Mouse (Mus musculus) heart, embryonic 14.5 days (tissue): ENCODE results near the gene Pttg1. TPM values are rescaled to one million over a fixed set of nuclear protein-coding genes. Genes with fewer than 3 reads are reported as not detected.

Experiments used
- ATAC-seq: fragments of 200-750 bp; cut with Nextera tagmentation; 2 replicates; pipeline ENCODE4 v1.8.0; 2017; ENCODE audit warnings: low read depth, moderate TSS enrichment; ENCODE audit not compliant: insufficient number of reproducible peaks, insufficient read depth, low FRiP score
- H3K27ac ChIP-seq, 2 experiments: fragments of 200-500 bp in 1 of 2; fragments of 300-500 bp in 1 of 2; sonication (generic) in 1 of 2; replicated peaks in 1 of 2; 2 replicates each; pipeline ENCODE4 v1.5.1; 2012 to 2014; ENCODE audit warnings: low read depth in 2 of 2, low read length in 2 of 2, control low read depth in 1 of 2, mild to moderate bottlenecking in 1 of 2, mixed read lengths in 1 of 2; ENCODE audit not compliant: control insufficient read depth in 1 of 2, insufficient read depth in 1 of 2
- H3K27me3 ChIP-seq: fragments of 300-500 bp; sonication (generic); 2 replicates; pipeline ENCODE4 v1.6.1; 2014; ENCODE audit warnings: mild to moderate bottlenecking, low read length, control low read depth; ENCODE audit not compliant: control insufficient read depth, insufficient read depth
- H3K36me3 ChIP-seq: fragments of 300-500 bp; sonication (generic); 2 replicates; pipeline ENCODE4 v1.6.1; 2014; ENCODE audit warnings: mild to moderate bottlenecking, control low read depth, low read length, mixed read lengths; ENCODE audit not compliant: control insufficient read depth, insufficient read depth
- H3K4me1 ChIP-seq, 2 experiments: fragments of 200-500 bp in 1 of 2; fragments of 300-500 bp in 1 of 2; sonication (generic) in 1 of 2; 2 replicates each; pipeline ENCODE4 v1.6.1; 2012 to 2014; ENCODE audit warnings: low read length in 2 of 2, control low read depth in 1 of 2, mixed read lengths in 1 of 2; ENCODE audit not compliant: control insufficient read depth in 2 of 2, insufficient read depth in 2 of 2
- H3K4me2 ChIP-seq: fragments of 300-500 bp; sonication (generic); 2 replicates; pipeline ENCODE4 v1.6.1; 2014; ENCODE audit warnings: mild to moderate bottlenecking, low read length
- H3K4me3 ChIP-seq, 2 experiments: fragments of 200-500 bp in 1 of 2; fragments of 300-500 bp in 1 of 2; sonication (generic) in 1 of 2; 2 replicates each; pipeline ENCODE4 v1.5.1; 2012 to 2014; ENCODE audit warnings: low read length in 2 of 2, mild to moderate bottlenecking in 2 of 2, control low read depth in 1 of 2, low read depth in 1 of 2, moderate library complexity in 1 of 2; ENCODE audit not compliant: control insufficient read depth in 1 of 2, insufficient read depth in 1 of 2
- H3K9ac ChIP-seq: fragments of 300-500 bp; sonication (generic); 2 replicates; pipeline ENCODE4 v1.6.1; 2014; ENCODE audit warnings: mild to moderate bottlenecking, low read length
- H3K9me3 ChIP-seq: fragments of 300-500 bp; sonication (generic); 2 replicates; pipeline ENCODE4 v1.6.1; 2016; ENCODE audit warnings: low read length, control low read depth; ENCODE audit not compliant: control insufficient read depth
- WGBS: fragments of 180-500 bp; shearing (Covaris S2); extraction: QIAGEN DNeasy Blood & Tissue Kit; methylation state at CpG from one replicate; pipeline ENCODE4 v1.1.7; 2014; 5-methylcytosine and 5-hydroxymethylcytosine counted together
- polyA plus RNA-seq: library from polyadenylated mRNA; unstranded; fragments of >200 nt; fragmentation: Nextera tagmentation; extraction: Ambion mirVana; gene quantifications from 2 replicates; pipeline ENCODE4 v1.2.1, GENCODE M21; 2014

Pttg1 gene
- polyA plus RNA-seq, 1 experiment from 2014 or later = 132 TPM

DNA sequence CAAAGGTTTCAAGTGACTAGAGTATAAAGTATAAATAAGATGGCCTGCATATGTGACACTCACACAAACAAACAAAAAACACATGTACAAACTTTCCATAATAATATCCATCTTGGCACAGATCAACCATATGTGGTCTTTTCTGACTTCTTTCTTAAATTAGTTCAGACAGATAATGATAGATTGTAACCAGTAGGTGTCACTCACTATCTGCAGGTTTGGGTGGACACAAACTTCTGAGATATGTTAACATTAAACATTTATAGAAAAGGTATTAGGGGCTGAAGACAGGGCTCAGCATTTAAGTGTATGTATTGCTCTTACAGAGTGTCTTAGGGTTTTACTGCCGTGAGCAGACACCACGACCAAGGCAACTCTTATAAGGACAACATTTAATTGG, 26.2 kb upstream of the Pttg1 start:
- Histone ChIP-seq H3K4me3 (no peak overlapping the region), H3K4me1 (no peaks in the 10 kb centered on the region), H3K4me2 (no peak overlapping the region), H3K27ac (no peak overlapping the region), H3K27me3 (no peaks in the 10 kb centered on the region), H3K9me3 (no peaks in the 10 kb centered on the region), H3K36me3 (peaks cover 6% of the 10 kb centered on the region), H3K9ac (no peak overlapping the region)
- ATAC-seq = no peak
- WGBS = 56% methylated on average over 2 of the region's 2 CpGs

- 66% methylated on average over 4 of the region's 4 CpGs for WGBS
- ATAC-seq = no peak
- H3K27me3 ChIP-seq = no peaks in the 10 kb centered on the region
- H3K4me2 ChIP-seq = no peak overlapping the region
- H3K9ac ChIP-seq = no peak overlapping the region
- peaks cover 15% of the 10 kb centered on the region for H3K36me3 ChIP-seq
- H3K4me3 ChIP-seq = no peak overlapping the region
- no peaks in the 10 kb centered on the region for H3K4me1 ChIP-seq
- no peaks in the 10 kb centered on the region for H3K9me3 ChIP-seq
- H3K27ac ChIP-seq = no peak overlapping the region
Observed at GRCm38 (mm10) chr11:43451322-43451721, 25.3 kb upstream of the Pttg1 start.

- WGBS = 72% methylated on average over 2 of the region's 2 CpGs
- H3K9me3 ChIP-seq = no peaks in the 10 kb centered on the region
- H3K36me3 ChIP-seq = peaks cover 29% of the 10 kb centered on the region
- no peak overlapping the region for H3K27ac ChIP-seq
- ATAC-seq = no peak
- no peaks in the 10 kb centered on the region for H3K27me3 ChIP-seq
- no peak overlapping the region for H3K4me2 ChIP-seq
- no peaks in the 10 kb centered on the region for H3K4me1 ChIP-seq
- no peak overlapping the region for H3K4me3 ChIP-seq
- H3K9ac ChIP-seq = no peak overlapping the region
Observed at GRCm38 (mm10) chr11:43449916-43450315, 23.9 kb upstream of the Pttg1 start.

GRCm38 (mm10) chr11:43443183-43443582, 17.1 kb upstream of the Pttg1 start:
- Histone ChIP-seq H3K4me1 (no peaks in the 10 kb centered on the region), H3K9ac (no peak overlapping the region), H3K4me2 (no peak overlapping the region), H3K9me3 (no peaks in the 10 kb centered on the region), H3K27me3 (no peaks in the 10 kb centered on the region), H3K27ac (no peak overlapping the region), H3K4me3 (no peak overlapping the region), H3K36me3 (peaks cover 97% of the 10 kb centered on the region)
- ATAC-seq = no peak
- 94% methylated on average over 13 of the region's 13 CpGs for WGBS

- Histone ChIP-seq H3K27ac (no peak overlapping the region), H3K9ac (no peak overlapping the region), H3K4me2 (no peak overlapping the region), H3K9me3 (no peaks in the 10 kb centered on the region), H3K36me3 (peaks cover 90% of the 10 kb centered on the region), H3K27me3 (no peaks in the 10 kb centered on the region), H3K4me1 (no peaks in the 10 kb centered on the region), H3K4me3 (no peak overlapping the region)
- ATAC-seq = no peak
- 92% methylated on average over 10 of the region's 10 CpGs for WGBS
Observed at GRCm38 (mm10) chr11:43441121-43441520, 15.1 kb upstream of the Pttg1 start.

- WGBS = 0% methylated on average over 9 of the region's 9 CpGs
- no peaks in the 10 kb centered on the region for H3K9me3 ChIP-seq
- peak overlapping the region; percentile 85 for H3K9ac ChIP-seq
- H3K4me3 ChIP-seq = peak overlapping the region; percentile 84 to 92
- H3K27me3 ChIP-seq = no peaks in the 10 kb centered on the region
- H3K4me1 ChIP-seq = peaks cover 0 to 9% of the 10 kb centered on the region in 2 experiments; a peak in 2 of 4 replicates
- peak overlapping the region; percentile 81 for H3K4me2 ChIP-seq
- ATAC-seq = no peak
- peak overlapping the region; percentile 33 to 62; a peak in 1 of 4 replicates for H3K27ac ChIP-seq
- peaks cover 19% of the 10 kb centered on the region for H3K36me3 ChIP-seq
Observed at GRCm38 (mm10) chr11:43434024-43434407, 8.0 kb upstream of the Pttg1 start.

GRCm38 (mm10) chr11:43433254-43434023, 7.4 kb upstream of the Pttg1 start, which contains the start of gene Slu7:
Gene Slu7, plus strand, starts transcription at chr11:43433744.
- peaks cover 0 to 9% of the 10 kb centered on the region in 2 experiments; a peak in 2 of 4 replicates for H3K4me1 ChIP-seq
- no peaks in the 10 kb centered on the region for H3K27me3 ChIP-seq
- peaks cover 13% of the 10 kb centered on the region for H3K36me3 ChIP-seq
- H3K4me3 ChIP-seq = peak within 1 kb of the TSS; percentile 84 to 92
- H3K27ac ChIP-seq = peak within 1 kb of the TSS; percentile 33 to 62; a peak in 1 of 4 replicates
- H3K9ac ChIP-seq = peak within 1 kb of the TSS; percentile 85
- WGBS = 8% methylated on average over 38 of the region's 38 CpGs
- peak; percentile 66; the same call in 1 of the 2 replicates for ATAC-seq
- H3K4me2 ChIP-seq = peak within 1 kb of the TSS; percentile 81
- no peaks in the 10 kb centered on the region for H3K9me3 ChIP-seq
